Mouse (Mus musculus): ENCODE data around the gene Dab2.

Gene Dab2

GRCm38 (mm10) chr15:6468845-6469244 lies 169.3 kb downstream of the Dab2 start:
- no peak for DNase-seq (ENCODE audit: low spot score in 2 of 2)

DNA sequence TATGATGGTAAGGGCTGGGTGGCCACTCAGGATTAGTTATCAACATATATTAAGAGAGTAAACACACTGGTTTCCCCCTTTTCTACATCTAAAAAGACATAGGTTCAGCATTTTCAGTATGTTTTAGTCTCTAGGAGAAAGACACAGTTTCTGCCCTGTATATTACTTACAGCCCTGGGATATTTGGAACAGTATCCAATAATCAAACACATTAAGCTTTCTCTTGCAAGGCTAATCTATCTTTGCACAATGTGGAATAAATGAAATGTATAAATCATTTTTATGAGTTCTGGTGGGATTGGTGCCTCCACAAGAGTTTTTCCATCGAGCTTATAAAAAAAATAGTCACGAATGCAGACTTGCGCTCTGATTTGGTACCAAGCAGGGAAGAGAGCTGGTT lies 169.8 kb downstream of the Dab2 start:
- DNase-seq (ENCODE audit: low spot score in 2 of 2), result no peak

- no peak for DNase-seq (ENCODE audit: low spot score in 2 of 2)
Observed at GRCm38 (mm10) chr15:6483561-6483960, 184.0 kb downstream of the Dab2 start.

All from frontal cortex, postnatal 14 days (tissue).